Mouse (Mus musculus) limb, embryonic 14.5 days (tissue): ENCODE data around the gene Fto. TPM values are rescaled to one million over a fixed set of nuclear protein-coding genes. Genes with fewer than 3 reads are reported as not detected.

ENCODE experiments used
- ATAC-seq: fragments of 200-750 bp; cut with Nextera tagmentation; 2 replicates; pipeline ENCODE4 v1.8.0; 2017; ENCODE audit warnings: low read depth, moderate number of reproducible peaks, moderate TSS enrichment; ENCODE audit not compliant: low FRiP score
- DNase-seq: peaks from one replicate; pipeline ENCODE4 v3.0.0-alpha.2; 2015; ENCODE audit warnings: low spot score
- H3K27ac ChIP-seq: fragments of 300-500 bp; sonication (generic); replicated peaks from 2 replicates; pipeline ENCODE4 v1.5.1; 2014; ENCODE audit warnings: low read depth, mild to moderate bottlenecking, low read length, moderate library complexity, mixed read lengths
- H3K27me3 ChIP-seq: fragments of 300-500 bp; sonication (generic); 2 replicates; pipeline ENCODE4 v1.6.1; 2014; ENCODE audit warnings: low read length, mixed read lengths; ENCODE audit not compliant: control insufficient read depth, insufficient read depth
- H3K36me3 ChIP-seq: fragments of 300-500 bp; sonication (generic); 2 replicates; pipeline ENCODE4 v1.6.1; 2014; ENCODE audit warnings: mild to moderate bottlenecking, low read length, moderate library complexity, mixed read lengths; ENCODE audit not compliant: control insufficient read depth, insufficient read depth
- H3K4me1 ChIP-seq: fragments of 300-500 bp; sonication (generic); 2 replicates; pipeline ENCODE4 v1.6.1; 2014; ENCODE audit warnings: antibody characterized with exemption, low read length, mixed read lengths; ENCODE audit not compliant: control insufficient read depth, insufficient read depth
- H3K4me2 ChIP-seq: fragments of 300-500 bp; sonication (generic); replicated peaks from 2 replicates; pipeline ENCODE4 v1.6.1; 2014; ENCODE audit warnings: low read depth, mild to moderate bottlenecking, low read length, moderate library complexity; ENCODE audit not compliant: severe bottlenecking
- H3K4me3 ChIP-seq: fragments of 300-500 bp; sonication (generic); replicated peaks from 2 replicates; pipeline ENCODE4 v1.5.1; 2014; ENCODE audit warnings: low read length
- H3K9ac ChIP-seq: fragments of 300-500 bp; sonication (generic); 2 replicates; pipeline ENCODE4 v1.6.1; 2014; ENCODE audit warnings: mild to moderate bottlenecking, low read depth, low read length, moderate library complexity; ENCODE audit not compliant: severe bottlenecking
- H3K9me3 ChIP-seq: fragments of 300-500 bp; sonication (generic); 2 replicates; pipeline ENCODE4 v1.6.1; 2016; ENCODE audit warnings: low read length; ENCODE audit not compliant: control insufficient read depth
- POLR2A ChIP-seq: fragments of 200-500 bp; IDR thresholded peaks from 2 replicates; pipeline ENCODE4 v1.8.0; 2012; ENCODE audit warnings: inconsistent platforms, mild to moderate bottlenecking, moderate library complexity, borderline replicate concordance; ENCODE audit not compliant: insufficient read depth, insufficient read length; ENCODE audit errors: extremely low read depth
- WGBS: fragments of 180-500 bp; shearing (Covaris S2); extraction: QIAGEN DNeasy Blood & Tissue Kit; methylation state at CpG from one replicate; pipeline ENCODE4 v1.1.7; 2014; 5-methylcytosine and 5-hydroxymethylcytosine counted together
- polyA plus RNA-seq, 2 experiments: library from polyadenylated mRNA; depleted of rRNA in 1 of 2; stranded (reverse) in 1 of 2; unstranded in 1 of 2; fragments of >200 nt; fragmentation: Nextera tagmentation in 1 of 2; extraction: Ambion mirVana in 1 of 2; gene quantifications; 2 replicates each; pipeline versions ENCODE4 v1.2.1 to v1.2.3; 2012 to 2014

Fto gene
- polyA plus RNA-seq, 2 experiments, result 80.0 to 107 TPM

GRCm38 (mm10) chr8:91402980-91403975 is 90.0 kb downstream of the Fto start:
- Histone ChIP-seq H3K9ac (no peak overlapping the region), H3K9me3 (no peaks in the 10 kb centered on the region), H3K27ac (no peak overlapping the region), H3K4me3 (no peak overlapping the region), H3K27me3 (no peaks in the 10 kb centered on the region), H3K4me1 (peaks cover 13% of the 10 kb centered on the region), H3K4me2 (no peak overlapping the region), H3K36me3 (peaks cover 18% of the 10 kb centered on the region; the same call in 1 of the 2 replicates)
- WGBS, result 87% methylated on average over 9 of the region's 9 CpGs
- no peak for TF ChIP-seq POLR2A
- ATAC-seq (no peak), DNase-seq (no peak)

GRCm38 (mm10) chr8:91404311-91404710 is 91.0 kb downstream of the Fto start:
- DNase-seq (no peak), ATAC-seq (no peak)
- no peak overlapping the region for H3K27ac ChIP-seq
- no peak for TF ChIP-seq POLR2A
- no peak overlapping the region for H3K4me2 ChIP-seq
- no peak overlapping the region for H3K9ac ChIP-seq
- peaks cover 18% of the 10 kb centered on the region for H3K4me1 ChIP-seq
- 89% methylated on average over 7 of the region's 7 CpGs for WGBS
- no peak overlapping the region for H3K4me3 ChIP-seq
- H3K36me3 ChIP-seq, result peaks cover 21% of the 10 kb centered on the region
- no peaks in the 10 kb centered on the region for H3K27me3 ChIP-seq
- H3K9me3 ChIP-seq, result no peaks in the 10 kb centered on the region

GRCm38 (mm10) chr8:91405099-91405498 is 91.8 kb downstream of the Fto start:
- no peak overlapping the region for H3K4me3 ChIP-seq
- H3K9ac ChIP-seq, result no peak overlapping the region
- DNase-seq (no peak), ATAC-seq (no peak)
- H3K4me1 ChIP-seq, result peaks cover 26% of the 10 kb centered on the region
- no peak for TF ChIP-seq POLR2A
- no peaks in the 10 kb centered on the region for H3K27me3 ChIP-seq
- WGBS, result 83% methylated on average over 7 of the region's 7 CpGs
- no peaks in the 10 kb centered on the region for H3K9me3 ChIP-seq
- no peak overlapping the region for H3K4me2 ChIP-seq
- H3K27ac ChIP-seq, result no peak overlapping the region
- peaks cover 28% of the 10 kb centered on the region for H3K36me3 ChIP-seq

- Histone ChIP-seq H3K4me3 (no peak overlapping the region), H3K4me2 (no peak overlapping the region), H3K9me3 (no peaks in the 10 kb centered on the region), H3K4me1 (peaks cover 27% of the 10 kb centered on the region), H3K9ac (no peak overlapping the region), H3K27me3 (no peaks in the 10 kb centered on the region), H3K27ac (no peak overlapping the region), H3K36me3 (peaks cover 28% of the 10 kb centered on the region)
- ATAC-seq (no peak), DNase-seq (peak; percentile 58)
- no peak for TF ChIP-seq POLR2A
- whole genome bisulfite sequencing, result 66% methylated on average over 14 of the region's 14 CpGs
Observed at GRCm38 (mm10) chr8:91406624-91407290, 93.4 kb downstream of the Fto start.

GRCm38 (mm10) chr8:91407880-91408279 is 94.6 kb downstream of the Fto start:
- H3K4me2 ChIP-seq, result no peak overlapping the region
- no peaks in the 10 kb centered on the region for H3K9me3 ChIP-seq
- TF ChIP-seq POLR2A, result no peak
- H3K27me3 ChIP-seq, result no peaks in the 10 kb centered on the region
- DNase-seq, result no peak
- H3K36me3 ChIP-seq, result peaks cover 29% of the 10 kb centered on the region
- WGBS, result 78% methylated on average over 4 of the region's 4 CpGs
- no peak for ATAC-seq
- H3K27ac ChIP-seq, result no peak overlapping the region
- H3K4me3 ChIP-seq, result no peak overlapping the region
- H3K4me1 ChIP-seq, result peaks cover 27% of the 10 kb centered on the region
- no peak overlapping the region for H3K9ac ChIP-seq
